Mouse (Mus musculus) testis, postnatal 14 days (tissue): ENCODE data around the gene Pglyrp2.

Experiments used
- DNase-seq: peaks from one replicate; pipeline ENCODE4 v3.0.0; 2021; ENCODE audit warnings: low spot score

Pglyrp2 gene

GRCm38 (mm10) chr17:32424034-32424433 is at the start of gene Pglyrp2:
TSS of gene Pglyrp2 (minus strand) at chr17:32424167.
- no peak for DNase-seq

DNA sequence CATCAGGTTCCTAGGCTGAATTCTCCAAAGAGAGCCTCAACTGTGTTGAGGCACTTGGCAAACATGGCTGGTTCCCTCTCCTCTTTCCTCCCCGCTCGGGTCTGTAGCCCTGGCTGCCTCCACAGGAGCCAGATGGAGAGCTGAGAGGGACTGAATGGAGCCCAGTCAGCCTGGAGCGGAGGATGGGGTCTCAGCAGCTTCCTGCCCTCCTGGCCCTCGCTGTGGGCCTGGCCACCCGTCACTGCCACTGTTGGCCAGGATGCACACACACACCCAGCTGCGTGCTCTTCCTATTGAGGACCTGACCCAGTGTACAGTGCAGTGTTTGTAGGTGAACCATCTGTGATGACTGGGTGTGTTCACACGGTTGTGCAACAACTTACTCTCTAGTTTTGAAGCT is 48.2 kb upstream of the Pglyrp2 start:
- DNase-seq = no peak

DNA sequence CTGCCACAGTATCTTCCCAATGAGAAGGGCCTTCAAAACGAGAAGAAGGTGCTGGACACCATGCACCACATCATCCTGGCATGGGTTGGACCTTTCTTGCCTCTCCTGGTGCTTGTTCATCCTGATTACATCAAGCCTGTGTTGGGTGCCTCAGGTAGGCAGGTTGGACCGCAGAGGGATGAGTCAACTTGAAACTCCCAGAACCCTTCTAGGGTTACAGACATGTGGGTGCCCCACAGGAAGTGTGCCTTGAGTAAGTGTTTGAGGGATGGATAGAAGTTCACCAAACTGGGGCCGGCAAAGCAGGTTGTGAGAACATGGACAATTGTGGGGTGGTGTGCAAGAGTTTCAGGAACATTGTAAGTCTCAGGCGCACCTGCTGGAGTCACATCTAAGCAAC is 46.8 kb upstream of the Pglyrp2 start:
- no peak for DNase-seq

- DNase-seq = no peak
These were observed 44.5 kb upstream of the Pglyrp2 start for GRCm38 (mm10) chr17:32468494-32468893.

DNA sequence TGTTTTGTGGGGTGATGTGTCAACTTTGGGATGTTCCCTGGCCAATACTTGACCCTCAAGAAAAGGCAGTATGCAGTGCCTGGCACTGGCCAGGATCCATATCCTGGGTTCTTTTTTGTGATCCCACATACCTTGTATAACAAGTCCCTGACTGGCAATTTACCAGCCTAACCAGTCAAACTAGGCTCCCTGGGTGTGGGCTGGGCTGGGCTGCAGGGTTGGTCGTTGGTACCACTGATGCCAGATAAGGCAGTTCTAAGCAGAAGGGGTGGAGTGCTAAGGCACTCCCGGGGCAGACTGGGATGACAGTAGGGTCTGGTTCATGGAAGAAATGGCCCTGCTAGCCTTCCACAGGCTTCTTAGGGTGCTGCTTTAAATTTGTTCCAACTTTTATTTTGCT is 31.0 kb upstream of the Pglyrp2 start:
- no peak for DNase-seq

GRCm38 (mm10) chr17:32454188-32454587 is 30.2 kb upstream of the Pglyrp2 start:
- DNase-seq = no peak

DNA sequence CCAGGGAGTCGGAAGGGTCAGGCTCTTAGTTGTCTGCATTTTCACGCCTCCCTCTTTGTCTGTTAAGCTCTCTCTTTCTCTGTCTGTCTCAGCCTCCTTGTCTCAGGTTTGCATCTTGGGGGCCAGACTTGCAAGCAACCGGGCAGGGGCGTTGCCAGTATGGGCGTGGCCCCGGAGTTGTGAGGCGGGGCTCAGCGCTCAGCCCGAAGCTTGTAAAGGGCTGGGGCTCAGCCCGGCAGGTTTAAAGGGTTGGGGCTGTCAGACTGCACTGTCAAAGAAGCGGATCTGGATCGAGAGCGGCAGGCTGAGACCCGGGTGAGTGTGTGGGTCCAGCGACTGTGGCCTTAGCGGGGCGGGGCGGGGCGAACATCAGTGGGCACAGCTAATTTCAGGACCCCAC is 28.5 kb upstream of the Pglyrp2 start, which contains the start of gene Cyp4f39:
Cyp4f39 (plus strand) TSS at position 242 of the 400 bp plus-strand sequence.
- DNase-seq = no peak

DNA sequence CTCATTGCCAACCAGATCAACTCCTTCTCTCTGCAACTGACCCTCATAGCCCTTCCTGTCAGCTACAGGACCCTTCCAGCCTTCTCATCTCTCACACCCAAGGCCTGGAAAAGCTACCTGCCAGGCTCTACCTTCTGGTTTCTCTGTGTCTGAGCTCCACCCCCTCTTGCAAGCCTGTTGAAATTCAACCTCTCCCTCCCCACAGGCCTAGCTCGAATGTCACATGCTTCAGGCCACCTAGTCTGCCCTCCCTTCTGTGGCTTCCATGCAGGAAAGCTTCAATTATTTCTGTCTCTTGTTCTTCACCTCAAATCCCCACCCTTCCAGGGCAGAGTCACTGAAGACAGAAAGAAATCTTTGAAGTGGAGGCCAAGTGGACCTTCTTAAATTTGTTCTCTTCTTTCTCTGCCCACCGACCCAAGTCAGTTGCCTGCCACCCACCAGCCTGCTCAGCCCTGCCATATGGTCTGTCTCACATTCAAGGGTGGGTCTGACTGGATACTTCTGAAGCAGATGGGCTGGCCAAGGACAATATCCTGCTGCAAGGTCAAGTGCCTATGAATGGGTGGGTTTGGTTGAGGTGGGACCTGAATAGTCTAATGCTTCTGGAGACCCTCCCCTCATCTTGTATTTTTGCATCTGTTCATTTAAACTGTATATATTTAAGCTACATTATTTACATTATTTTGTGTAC is 27.0 kb upstream of the Pglyrp2 start:
- DNase-seq = no peak

DNA sequence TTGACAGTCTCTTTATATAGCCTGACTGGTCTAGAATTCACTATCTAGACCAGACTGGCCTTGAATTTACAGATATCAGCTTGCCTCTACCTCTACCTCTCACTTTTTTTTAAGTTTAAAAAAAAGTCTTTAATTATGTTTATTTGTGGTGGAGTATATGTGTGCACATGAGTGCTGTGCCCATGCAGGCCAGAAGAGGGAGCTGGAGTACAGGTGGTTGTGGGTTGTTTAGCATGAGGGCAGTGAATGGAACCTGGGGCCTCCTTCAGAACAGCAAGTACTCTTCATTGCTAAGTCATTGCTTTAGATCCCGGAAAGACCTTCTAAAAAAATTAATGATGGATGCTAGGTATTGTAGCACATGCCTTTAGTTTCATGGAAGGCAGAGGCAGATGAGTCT is 25.1 kb upstream of the Pglyrp2 start:
- no peak for DNase-seq

DNA sequence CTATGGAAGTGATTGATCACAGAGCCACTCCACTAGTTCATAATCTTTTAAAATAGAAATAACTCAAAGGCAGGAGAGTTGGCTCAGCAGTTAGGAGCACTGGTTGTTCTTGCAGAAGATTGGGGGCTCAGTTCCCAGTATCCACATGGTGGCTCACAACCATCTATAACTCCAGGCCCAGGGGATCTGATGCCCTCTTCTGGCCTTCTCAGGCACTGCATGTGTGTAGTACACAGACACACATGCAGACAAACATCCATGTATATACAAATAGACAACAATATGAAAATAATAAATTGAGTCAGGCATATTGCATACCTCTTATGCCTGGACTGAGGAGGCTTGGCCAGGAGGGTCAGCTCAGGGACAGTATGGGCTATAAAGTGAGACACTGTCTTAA is 23.2 kb upstream of the Pglyrp2 start:
- DNase-seq = no peak

GRCm38 (mm10) chr17:32445016-32445415 is 21.0 kb upstream of the Pglyrp2 start:
- no peak for DNase-seq

DNA sequence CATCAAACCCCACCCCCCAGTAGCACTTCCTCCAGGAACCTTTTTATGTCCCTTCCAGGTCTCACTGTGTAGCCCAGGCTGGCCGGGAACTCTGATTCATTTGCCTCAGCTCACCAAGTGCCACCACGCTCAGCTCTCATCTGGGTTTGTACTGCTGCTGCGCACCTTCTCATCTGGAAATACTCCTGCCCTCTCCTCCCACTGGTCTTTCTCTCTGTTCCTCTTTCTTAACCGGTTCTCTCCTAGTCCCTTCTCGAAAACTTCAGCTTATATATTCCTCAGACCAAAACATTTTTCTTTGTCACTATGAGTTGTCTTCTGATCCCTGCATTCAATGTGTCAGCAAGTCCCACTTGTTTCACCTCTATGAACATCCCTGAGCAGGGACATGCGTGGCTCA is 19.3 kb upstream of the Pglyrp2 start:
- no peak for DNase-seq

- no peak for DNase-seq
These were observed 13.1 kb upstream of the Pglyrp2 start for GRCm38 (mm10) chr17:32437106-32437505.

GRCm38 (mm10) chr17:32435151-32435550 is 11.2 kb upstream of the Pglyrp2 start:
- no peak for DNase-seq

DNA sequence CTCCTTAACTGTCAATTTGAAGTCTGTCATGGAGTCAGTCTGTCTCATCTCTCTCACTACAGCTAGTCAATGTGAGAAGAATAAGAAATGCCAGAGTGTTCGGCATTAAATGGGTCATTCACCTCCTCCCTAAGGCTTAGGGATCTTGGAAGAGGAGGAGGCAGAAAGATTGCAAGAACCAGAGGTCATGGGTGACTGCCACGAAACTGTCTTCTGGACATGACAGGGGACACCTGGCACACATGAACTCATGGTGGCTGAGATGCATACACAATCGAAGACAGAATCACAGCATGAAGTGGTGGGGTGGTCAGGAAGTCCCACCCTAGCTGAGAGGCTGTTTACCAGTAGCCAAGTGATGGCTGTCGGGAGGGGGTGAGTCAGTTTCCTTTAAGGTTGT is 10.4 kb upstream of the Pglyrp2 start:
- DNase-seq = no peak

DNA sequence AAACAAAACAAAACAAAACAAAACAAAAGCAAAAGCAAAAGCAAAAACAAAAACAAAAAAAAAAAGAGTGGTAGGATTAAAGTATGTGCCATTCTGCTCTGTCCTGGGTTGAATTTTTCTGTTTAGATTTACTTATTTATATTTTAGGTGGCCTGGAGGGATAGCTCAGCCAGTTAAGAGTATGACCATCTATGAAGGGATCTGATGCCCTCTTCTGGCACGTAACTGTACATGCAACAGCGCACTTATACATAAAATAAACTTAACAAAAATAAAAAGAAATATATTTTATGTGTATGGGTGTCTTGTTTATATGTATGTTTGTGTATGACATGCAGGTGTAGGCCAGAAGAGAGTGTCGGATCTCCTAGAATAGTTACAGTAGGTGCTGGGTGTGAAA is 8.0 kb upstream of the Pglyrp2 start:
- no peak for DNase-seq

DNA sequence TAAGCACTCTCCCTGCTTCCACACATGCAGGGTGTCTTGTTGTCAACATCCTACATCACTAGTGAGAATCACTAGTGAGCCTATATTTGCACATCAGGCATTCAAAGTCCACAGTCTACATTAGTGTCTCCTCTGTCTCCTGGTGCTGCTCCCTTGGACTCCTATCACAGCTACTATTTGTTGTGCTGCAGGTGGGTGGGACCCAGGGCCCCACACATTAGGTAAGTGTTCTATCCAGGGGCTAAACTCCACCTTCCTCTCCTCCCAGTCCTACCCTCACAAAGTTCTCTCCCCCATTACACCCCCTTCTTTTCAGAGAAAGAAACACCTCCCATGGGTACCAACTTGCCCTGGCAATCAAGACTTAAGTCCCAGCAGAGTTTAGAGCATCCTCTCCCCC is 2.6 kb upstream of the Pglyrp2 start:
- DNase-seq = no peak

DNA sequence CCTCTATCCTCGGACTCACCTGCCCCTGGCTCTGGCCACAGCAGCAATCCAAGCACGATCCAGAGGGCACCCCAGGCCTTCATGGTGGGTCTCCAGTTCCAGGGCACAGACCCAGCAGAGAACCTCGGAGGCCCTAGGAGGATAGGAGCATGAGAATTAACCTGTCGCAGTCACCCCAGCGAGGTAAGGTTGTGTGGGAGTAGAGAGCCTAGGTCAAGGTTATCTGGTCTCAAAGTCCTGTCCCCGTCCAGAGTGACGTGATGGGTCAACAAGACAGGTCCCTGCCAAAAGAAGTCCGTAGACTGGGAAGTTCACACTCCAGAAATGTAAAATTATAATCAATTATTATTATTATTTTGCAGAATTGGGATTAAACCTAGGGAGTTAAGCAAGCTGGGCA is 3.2 kb downstream of the Pglyrp2 start:
- no peak for DNase-seq

GRCm38 (mm10) chr17:32419989-32420388 is 4.0 kb downstream of the Pglyrp2 start:
- no peak for DNase-seq

- DNase-seq = no peak
These were observed 7.2 kb downstream of the Pglyrp2 start for GRCm38 (mm10) chr17:32416771-32417170.

- no peak for DNase-seq
These were observed 8.4 kb downstream of the Pglyrp2 start for GRCm38 (mm10) chr17:32415417-32416020.

- no peak for DNase-seq
These were observed 12.1 kb downstream of the Pglyrp2 start for GRCm38 (mm10) chr17:32411898-32412297.

- no peak for DNase-seq
These were observed 20.6 kb downstream of the Pglyrp2 start, which contains the start of gene Rasal3 for GRCm38 (mm10) chr17:32403417-32403816. TSS of gene Rasal3 (minus strand) at chr17:32403583.

DNA sequence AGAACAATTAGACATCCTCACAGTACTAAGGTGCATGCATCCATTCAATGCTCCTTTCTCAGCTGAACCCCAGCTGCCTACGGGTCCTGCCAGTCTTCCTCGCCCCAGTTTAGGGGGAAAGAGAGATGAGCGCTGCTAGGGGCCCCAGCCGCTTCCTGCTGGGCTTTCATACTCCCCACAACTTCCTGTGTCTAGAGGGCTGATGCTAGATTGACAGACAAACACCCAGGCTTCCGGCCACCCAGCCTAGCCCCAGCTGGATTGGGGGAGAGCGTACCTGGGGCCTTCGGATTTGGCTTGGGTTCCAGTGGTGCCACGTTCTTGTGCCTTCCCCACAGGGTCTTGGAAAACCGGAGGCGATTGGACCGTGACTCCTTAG is 21.2 kb downstream of the Pglyrp2 start:
- DNase-seq = no peak
